Mouse (Mus musculus) gastrocnemius, adult 18-20 months (tissue): Measurements from ENCODE around the gene Btbd9. TPM values are rescaled to one million over a fixed set of nuclear protein-coding genes. Genes with fewer than 3 reads are reported as not detected.

ENCODE experiments used
- DNase-seq: peaks from one replicate; pipeline ENCODE4 v3.0.0; 2021; ENCODE audit warnings: low spot score
- total RNA-seq, 2 experiments: library from RNA; stranded (reverse); gene quantifications; 2 replicates each; pipeline ENCODE4 v1.2.3; 2021

The Btbd9 gene
- total RNA-seq, 2 experiments from 2014 or later, result 11.5 to 15.2 TPM

DNA sequence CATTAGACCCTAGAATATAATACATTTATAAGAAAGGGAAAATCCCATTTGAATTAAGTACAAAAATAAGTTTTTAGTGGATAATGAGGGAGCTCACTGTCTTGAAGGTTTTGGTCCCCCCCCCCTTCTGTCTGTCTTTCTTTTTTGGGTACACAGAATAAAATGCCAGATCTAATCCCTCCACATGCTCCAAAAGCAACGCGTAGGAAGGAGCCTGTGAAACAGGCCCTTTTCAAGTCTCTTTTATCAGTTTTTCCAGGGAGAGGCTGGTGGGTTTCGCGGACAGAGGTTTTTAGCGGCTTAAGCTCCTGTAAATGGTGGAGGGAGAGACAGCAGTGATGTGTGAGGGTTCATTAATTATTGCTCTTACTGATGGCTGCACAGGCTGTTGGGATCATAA is 388.7 kb downstream of the Btbd9 start:
- DNase-seq, result no peak

- no peak for DNase-seq
Measured at GRCm38 (mm10) chr17:30187154-30187553, 389.1 kb downstream of the Btbd9 start.

DNA sequence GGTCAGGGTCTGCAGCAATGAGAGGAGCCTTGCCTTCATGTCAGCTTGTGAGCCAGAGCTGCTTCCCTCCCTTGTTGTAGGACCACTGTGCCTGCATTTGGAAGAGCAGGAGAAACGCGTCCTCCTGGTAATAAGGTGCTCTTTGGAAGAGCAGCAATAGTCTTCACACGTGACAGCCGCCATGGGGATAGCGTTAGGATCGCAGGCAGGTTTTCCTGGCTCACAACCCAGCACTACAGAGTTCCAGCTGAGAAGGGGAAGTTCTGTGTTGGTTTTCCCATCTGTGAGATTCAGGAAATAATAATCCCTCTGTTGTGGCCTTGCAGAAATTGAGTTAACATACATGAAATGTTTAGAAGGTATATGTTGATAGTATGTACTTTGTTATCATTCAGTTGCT is 392.7 kb downstream of the Btbd9 start:
- no peak for DNase-seq

GRCm38 (mm10) chr17:30182063-30182462 is 394.2 kb downstream of the Btbd9 start:
- DNase-seq, result no peak

GRCm38 (mm10) chr17:30181554-30181953 is 394.7 kb downstream of the Btbd9 start:
- no peak for DNase-seq

GRCm38 (mm10) chr17:30180197-30180596 is 396.1 kb downstream of the Btbd9 start:
- no peak for DNase-seq

DNA sequence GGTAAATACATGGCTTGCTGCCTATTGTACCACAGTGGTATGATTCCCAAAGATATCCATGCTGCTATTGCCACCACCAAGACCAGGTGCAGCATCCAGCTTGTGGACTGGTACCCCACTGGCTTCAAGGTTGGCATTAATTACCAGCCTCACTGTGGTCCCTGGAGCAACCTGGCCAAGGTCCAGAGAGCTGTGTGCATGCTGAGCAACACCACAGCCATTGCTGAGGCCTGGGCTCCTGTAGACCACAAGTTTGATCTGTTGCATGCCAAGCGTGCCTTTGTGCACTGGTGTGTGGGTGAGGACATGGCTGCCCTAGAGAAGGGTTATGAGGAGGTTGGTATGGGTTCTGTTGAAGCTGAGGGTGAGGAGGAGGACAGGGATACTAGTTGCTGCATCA is 397.9 kb downstream of the Btbd9 start:
- no peak for DNase-seq

- DNase-seq, result no peak
Measured at GRCm38 (mm10) chr17:30177435-30177834, 398.9 kb downstream of the Btbd9 start.

Other genes with a start within 250 kb of the Btbd9 start
- gene Dnah8, start 47.9 kb upstream of the Btbd9 start, total RNA-seq, result under 1 TPM; 0.02 to 0.19 TPM
- 100 to 1,000 TPM; 161 to 164 TPM for gene Glo1, start 50.4 kb upstream of the Btbd9 start, total RNA-seq